Mouse (Mus musculus) liver, adult 2 months (tissue): ENCODE results near the gene Gm45711. TPM values are rescaled to one million over a fixed set of nuclear protein-coding genes. Genes with fewer than 3 reads are reported as not detected.
A peak's percentile ranks its signal among the peaks of the same experiment; 100 is the strongest.
"Not testable (repeated sequence)": the region's sequence is repeated elsewhere in the genome, so short reads cannot be mapped to it uniquely, and the experiment has no call there.

Experiments used
- DNase-seq: peaks from one replicate; pipeline ENCODE4 v3.0.0-alpha.2; 2011; ENCODE audit warnings: low read depth, low spot score; ENCODE audit errors: extremely low read depth
- H3K27ac ChIP-seq: fragments of 200-500 bp; replicated peaks from 2 replicates; pipeline ENCODE4 v1.5.1; 2012; ENCODE audit warnings: low read depth, mild to moderate bottlenecking, control low read depth, inconsistent platforms, low read length; ENCODE audit not compliant: insufficient read depth
- H3K27me3 ChIP-seq: fragments of 200-500 bp; 2 replicates; pipeline ENCODE4 v1.6.1; 2012; ENCODE audit warnings: mild to moderate bottlenecking, moderate library complexity, low read length, inconsistent platforms; ENCODE audit not compliant: control insufficient read depth, insufficient read depth
- H3K36me3 ChIP-seq: fragments of 200-500 bp; 2 replicates; pipeline ENCODE4 v1.6.1; 2012; ENCODE audit warnings: low read length, inconsistent platforms; ENCODE audit not compliant: control insufficient read depth, insufficient read depth
- H3K4me1 ChIP-seq: fragments of 200-500 bp; 2 replicates; pipeline ENCODE4 v1.6.1; 2011; ENCODE audit warnings: low read length; ENCODE audit not compliant: control insufficient read depth, insufficient read depth
- H3K4me3 ChIP-seq: fragments of 200-500 bp; 2 replicates; pipeline ENCODE4 v1.5.1; 2011; ENCODE audit warnings: low read depth, mild to moderate bottlenecking, control low read depth, low read length, moderate library complexity; ENCODE audit not compliant: insufficient read depth
- H3K79me2 ChIP-seq: fragments of 200-500 bp; 2 replicates; pipeline ENCODE4 v1.6.1; 2012; ENCODE audit warnings: inconsistent platforms, mild to moderate bottlenecking, low read length, moderate library complexity; ENCODE audit not compliant: control insufficient read depth, insufficient read depth
- H3K9ac ChIP-seq: fragments of 200-500 bp; 2 replicates; pipeline ENCODE4 v1.6.1; 2012; ENCODE audit warnings: low read depth, mild to moderate bottlenecking, control low read depth, inconsistent platforms, low read length
- CTCF ChIP-seq: fragments of 200-500 bp; IDR thresholded peaks from 2 replicates; pipeline ENCODE4 v1.5.1; 2011; ENCODE audit warnings: low read depth, low read length, control low read depth
- POLR2A ChIP-seq: fragments of 200-500 bp; IDR thresholded peaks from 2 replicates; pipeline ENCODE4 v1.6.1; 2011; ENCODE audit warnings: low read length, control low read depth; ENCODE audit not compliant: insufficient read depth; ENCODE audit errors: extremely low read depth
- WGBS: fragments of 180-500 bp; shearing (Covaris S2); methylation state at CpG from one replicate; pipeline ENCODE4 v1.1.7; 2018; 5-methylcytosine and 5-hydroxymethylcytosine counted together
- polyA plus RNA-seq: library from polyadenylated mRNA; depleted of rRNA; stranded (reverse); fragments of >200 nt; gene quantifications from 2 replicates; pipeline ENCODE4 v1.2.3, GENCODE M21; 2012
- total RNA-seq: library from RNA; depleted of rRNA; stranded (reverse); fragments of >200 nt; gene quantifications from 2 replicates; pipeline ENCODE4 v1.2.3, GENCODE M21; 2014

Gene Gm45711
- total and polyA plus RNA-seq, 2 experiments = not detected

- H3K4me3 ChIP-seq = no peak overlapping the region
- H3K9ac ChIP-seq = no peak overlapping the region
- TF ChIP-seq POLR2A (no peak), CTCF (no peak)
- 82% methylated on average over 11 of the region's 11 CpGs for WGBS
- H3K79me2 ChIP-seq = no peaks in the 10 kb centered on the region
- H3K4me1 ChIP-seq = no peaks in the 10 kb centered on the region
- no peaks in the 10 kb centered on the region for H3K36me3 ChIP-seq
- no peak for DNase-seq
- no peak overlapping the region for H3K27ac ChIP-seq
- no peaks in the 10 kb centered on the region for H3K27me3 ChIP-seq
Measured at GRCm38 (mm10) chr8:104304962-104305361, 4.9 kb downstream of the Gm45711 start.

GRCm38 (mm10) chr8:104302536-104302935, 7.3 kb downstream of the Gm45711 start:
- H3K27ac ChIP-seq, H3K27me3 ChIP-seq, H3K79me2 ChIP-seq, H3K36me3 ChIP-seq, H3K4me3 ChIP-seq, DNase-seq, H3K9ac ChIP-seq, H3K4me1 ChIP-seq: not testable (repeated sequence)
- 92% methylated on average over 4 of the region's 4 CpGs for WGBS

GRCm38 (mm10) chr8:104301577-104301976, 8.3 kb downstream of the Gm45711 start:
- not testable (repeated sequence) for H3K27ac ChIP-seq, H3K4me1 ChIP-seq, DNase-seq, H3K36me3 ChIP-seq, H3K27me3 ChIP-seq, H3K9ac ChIP-seq, H3K4me3 ChIP-seq, H3K79me2 ChIP-seq
- 44% methylated on average over 3 of the region's 3 CpGs for WGBS

- no peak overlapping the region for H3K27ac ChIP-seq
- 84% methylated on average over 1 of the region's 1 CpGs for WGBS
- TF ChIP-seq CTCF (no peak), POLR2A (no peak)
- H3K4me3 ChIP-seq = no peak overlapping the region
- no peaks in the 10 kb centered on the region for H3K79me2 ChIP-seq
- no peaks in the 10 kb centered on the region for H3K4me1 ChIP-seq
- DNase-seq = peak; percentile 34
- H3K9ac ChIP-seq = no peak overlapping the region
- no peaks in the 10 kb centered on the region for H3K36me3 ChIP-seq
- H3K27me3 ChIP-seq = no peaks in the 10 kb centered on the region
Measured at GRCm38 (mm10) chr8:104294396-104294795, 15.5 kb downstream of the Gm45711 start.

- not testable (repeated sequence) for DNase-seq, H3K36me3 ChIP-seq, H3K27ac ChIP-seq, H3K4me1 ChIP-seq, H3K79me2 ChIP-seq, H3K9ac ChIP-seq, H3K4me3 ChIP-seq, H3K27me3 ChIP-seq
- 89% methylated on average over 12 of the region's 12 CpGs for WGBS
Measured at GRCm38 (mm10) chr8:104293081-104293480, 16.8 kb downstream of the Gm45711 start, which contains the start of gene Cmtm2a. Gene Cmtm2a, minus strand, starts transcription at chr8:104293181.

GRCm38 (mm10) chr8:104268937-104269440, 40.9 kb downstream of the Gm45711 start:
- 89% methylated on average over 6 of the region's 6 CpGs for WGBS

More at GRCm38 (mm10) chr8:104268937-104269440, 40.9 kb downstream of the Gm45711 start:
- H3K27ac ChIP-seq = no peak overlapping the region
- no peaks in the 10 kb centered on the region for H3K27me3 ChIP-seq
- no peaks in the 10 kb centered on the region for H3K4me1 ChIP-seq
- DNase-seq = no peak
- no peaks in the 10 kb centered on the region for H3K36me3 ChIP-seq
- H3K79me2 ChIP-seq = no peaks in the 10 kb centered on the region
- H3K4me3 ChIP-seq = no peak overlapping the region
- no peak overlapping the region for H3K9ac ChIP-seq
- TF ChIP-seq CTCF = no peak
- no peak for TF ChIP-seq POLR2A
